Mouse (Mus musculus) liver, adult 2 months (tissue): ENCODE measurements around the gene Ccdc144b.

ENCODE experiments used
- CTCF ChIP-seq: fragments of 200-500 bp; IDR thresholded peaks from 2 replicates; pipeline ENCODE4 v1.5.1; 2011; ENCODE audit warnings: low read depth, low read length, control low read depth
- POLR2A ChIP-seq: fragments of 200-500 bp; IDR thresholded peaks from 2 replicates; pipeline ENCODE4 v1.6.1; 2011; ENCODE audit warnings: low read length, control low read depth; ENCODE audit not compliant: insufficient read depth; ENCODE audit errors: extremely low read depth

DNA sequence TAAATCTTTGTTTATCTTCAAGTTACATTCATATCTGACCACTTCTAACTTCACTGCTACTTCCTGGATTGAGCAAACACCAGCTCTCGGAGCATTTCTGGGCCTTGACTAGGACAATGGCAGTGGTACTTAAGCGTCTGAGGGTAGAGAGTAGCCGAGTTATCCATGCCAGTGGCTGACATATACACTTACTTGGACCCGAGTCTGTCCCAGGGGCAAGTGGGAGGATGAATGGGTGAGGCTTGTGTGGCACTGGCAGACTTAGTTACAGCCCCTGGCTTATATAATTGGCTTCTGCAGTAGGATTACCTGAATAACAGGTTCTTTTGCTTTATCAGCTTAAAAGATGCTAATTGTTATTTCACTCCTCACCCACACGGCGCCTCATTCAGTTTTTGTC lies 14.4 kb upstream of the Ccdc144b start:
- TF ChIP-seq CTCF = no peak
- TF ChIP-seq POLR2A = no peak
